Mouse (Mus musculus): ENCODE results near the gene Capn10. TPM values are rescaled to one million over a fixed set of nuclear protein-coding genes. Genes with fewer than 3 reads are reported as not detected.

The Capn10 gene
- 10 to 100 TPM; 40.1 to 40.7 TPM for total RNA-seq (2021)
- long read RNA-seq, experiment 1, transcript Capn10-201 (12 exons, 2,902 nt): major isoform, 34 of 70 reads
- long read RNA-seq, experiment 1, transcript Capn10-202 (4 exons, 1,268 nt): minor isoform, 23 of 70 reads
- long read RNA-seq, experiment 1, partial matches to known transcripts: 7 of 70 reads
- long read RNA-seq, experiment 1, other reads (novel, unspliced or antisense): 6 of 70 reads
- long read RNA-seq, experiment 2, transcript Capn10-202 (4 exons, 1,268 nt): minor isoform, 17 of 43 reads
- long read RNA-seq, experiment 2, transcript Capn10-201 (12 exons, 2,902 nt): major isoform, 19 of 43 reads
- long read RNA-seq, experiment 2, partial matches to known transcripts: 6 of 43 reads
- long read RNA-seq, experiment 2, other reads (novel, unspliced or antisense): 1 of 43 reads

DNA sequence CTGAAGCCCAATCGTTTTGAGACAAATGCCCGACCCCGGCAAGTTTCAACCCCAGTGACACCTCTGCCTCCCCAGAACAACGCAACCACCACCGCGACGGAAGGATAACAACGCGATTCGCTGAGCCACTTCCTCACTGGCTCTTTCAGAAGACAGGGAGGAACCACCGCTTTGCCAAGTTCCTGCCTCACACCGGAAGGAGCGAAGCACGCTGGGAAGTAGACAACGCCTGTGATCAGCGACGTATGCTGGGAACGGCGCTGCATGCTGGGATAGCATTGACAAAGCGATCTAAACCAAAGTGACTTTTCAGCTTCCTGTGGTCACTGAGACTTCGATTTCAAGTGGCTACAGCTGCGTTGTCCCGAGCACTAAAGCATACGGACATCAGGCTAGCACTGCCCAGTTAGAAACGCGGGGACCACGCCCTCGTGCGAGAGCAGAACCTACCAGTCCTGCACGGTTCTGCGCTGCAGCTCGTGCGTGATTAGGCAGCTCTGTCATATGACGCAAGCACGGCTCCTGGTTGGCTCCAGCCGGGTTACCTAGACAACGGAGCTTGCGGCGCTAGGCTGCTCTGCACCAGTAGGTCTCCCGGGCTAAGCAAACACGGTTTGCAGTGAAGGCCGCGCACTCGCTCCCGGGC lies at the start of gene Capn10:
Capn10 (plus strand) TSS at position 195 of the 646 bp plus-strand sequence.
- peak; percentile 96 for DNase-seq (ENCODE audit: low spot score in 2 of 2)

DNA sequence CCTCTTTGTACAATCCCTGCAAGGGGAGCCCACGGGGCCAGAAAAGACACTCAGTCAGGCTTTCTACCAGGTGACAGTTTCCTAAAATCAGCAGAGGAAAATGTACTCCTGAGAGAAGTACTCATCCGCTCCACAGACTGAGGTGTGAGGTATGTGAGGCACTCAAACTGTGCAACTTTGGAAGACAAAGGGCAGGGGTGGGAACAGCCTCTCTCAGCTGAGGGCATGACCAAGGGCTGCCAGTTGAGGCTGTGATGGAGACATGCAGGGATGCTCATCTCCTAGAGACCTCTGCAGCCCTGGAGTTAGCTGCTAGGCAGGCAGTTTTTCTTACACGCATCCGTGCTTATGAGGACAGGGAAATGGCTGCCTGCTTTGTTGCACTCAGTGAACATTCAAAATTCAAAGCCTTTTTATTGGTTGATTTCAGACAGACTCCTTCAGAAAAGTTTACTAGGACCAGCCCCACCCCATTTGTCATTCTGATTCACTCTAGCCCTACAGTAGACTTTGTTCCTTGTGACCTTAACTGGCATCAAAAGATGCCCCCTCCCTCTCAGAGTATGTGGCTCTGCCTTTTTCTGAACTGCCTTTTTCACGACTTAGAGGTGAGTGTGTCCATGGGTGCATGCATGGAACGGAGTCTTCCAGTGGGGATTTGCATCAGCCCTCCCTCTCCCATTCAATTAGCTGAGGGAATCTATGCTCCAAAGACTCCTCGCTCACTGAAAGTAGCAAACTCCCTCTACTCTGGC lies 45.1 kb upstream of the Capn10 start:
- DNase-seq (ENCODE audit: low spot score in 2 of 2): no peak

DNA sequence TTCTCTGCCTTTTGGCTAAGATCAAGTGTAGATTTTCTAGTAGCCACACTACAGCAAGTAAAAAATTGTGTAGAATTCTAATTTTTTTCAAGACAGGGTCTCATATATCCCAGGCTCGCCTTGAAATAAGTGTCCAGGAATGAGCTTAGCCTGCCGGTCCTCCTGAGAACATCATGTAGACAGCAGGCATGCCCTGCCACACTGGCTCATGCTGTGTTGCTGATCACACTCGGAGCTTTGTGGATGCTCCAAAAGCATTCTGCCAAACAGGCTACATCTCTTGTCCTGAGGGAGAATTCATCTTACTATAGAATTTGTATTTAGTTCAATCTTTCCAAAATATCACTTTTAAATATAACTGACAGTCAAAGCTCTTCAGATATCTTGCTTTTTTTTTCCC lies 41.4 kb upstream of the Capn10 start:
- DNase-seq (ENCODE audit: low spot score in 2 of 2): no peak

DNA sequence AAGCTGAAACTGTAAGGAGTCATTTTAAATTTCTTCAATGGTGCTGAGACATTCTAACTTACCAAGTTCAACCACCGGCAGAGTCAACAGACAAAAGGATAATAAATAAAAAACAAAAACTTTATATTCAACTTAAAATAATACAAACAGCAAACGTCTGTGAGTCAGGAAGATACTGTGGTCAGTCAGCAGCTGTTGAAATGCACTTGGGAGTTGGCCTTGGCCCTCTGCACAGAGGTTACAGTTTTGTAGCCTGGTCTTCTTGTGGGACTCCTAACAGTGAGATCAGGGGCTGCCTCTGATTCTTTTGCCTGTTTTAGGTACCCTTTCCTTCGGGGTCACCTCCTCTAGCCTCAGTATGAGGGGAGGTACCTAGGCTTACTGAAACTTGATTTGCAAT lies 40.3 kb upstream of the Capn10 start:
- DNase-seq (ENCODE audit: low spot score in 2 of 2): no peak

GRCm38 (mm10) chr1:92895089-92895488 lies 39.1 kb upstream of the Capn10 start:
- peak; percentile 85 to 86 for DNase-seq (ENCODE audit: low spot score in 2 of 2)

DNA sequence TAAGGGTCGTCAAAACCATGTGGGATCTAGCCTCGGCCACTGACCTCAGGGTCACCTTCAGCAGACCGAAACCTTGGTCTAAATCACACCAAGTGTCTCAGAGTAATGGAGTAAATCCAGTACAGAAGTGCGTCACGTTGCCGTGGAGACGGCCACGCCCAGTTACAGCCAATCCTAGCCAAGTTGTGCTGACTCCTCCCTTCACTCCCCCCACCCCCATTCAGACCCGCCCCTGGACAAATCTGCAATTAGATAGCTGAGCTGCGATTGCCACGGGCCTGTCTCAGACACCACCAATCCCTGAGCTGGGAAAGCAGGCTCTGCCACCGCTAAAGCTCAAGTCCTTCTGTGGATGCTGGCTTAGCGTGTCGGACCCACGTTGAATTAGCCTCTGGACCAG lies 31.4 kb upstream of the Capn10 start, which contains the start of gene Ankmy1:
Ankmy1 (minus strand) TSS at position 121 of the 400 bp plus-strand sequence.
- DNase-seq (ENCODE audit: low spot score in 2 of 2): peak; percentile 58 to 65

DNA sequence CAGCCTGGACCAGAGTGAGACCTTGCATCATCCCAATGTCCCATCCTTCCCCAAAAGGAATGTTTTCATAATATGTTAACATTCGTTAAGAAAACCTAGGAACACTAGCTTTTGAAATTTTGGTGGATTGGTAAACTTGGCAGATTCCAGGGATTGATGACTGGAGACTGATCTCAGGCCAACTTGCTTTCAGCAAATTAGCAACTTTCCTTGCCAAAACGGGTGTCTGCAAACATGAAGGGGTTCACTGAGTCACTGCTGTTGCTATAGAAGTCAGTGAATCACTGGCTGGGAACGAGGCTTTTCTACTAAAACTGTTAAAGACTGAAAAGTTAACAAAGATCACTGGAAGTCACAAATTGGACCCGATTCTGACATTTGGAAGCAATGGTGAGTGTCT lies 30.5 kb upstream of the Capn10 start:
- no peak for DNase-seq (ENCODE audit: low spot score in 2 of 2)

- DNase-seq (ENCODE audit: low spot score in 2 of 2): no peak
These were observed 28.4 kb upstream of the Capn10 start for GRCm38 (mm10) chr1:92905703-92906310.

DNA sequence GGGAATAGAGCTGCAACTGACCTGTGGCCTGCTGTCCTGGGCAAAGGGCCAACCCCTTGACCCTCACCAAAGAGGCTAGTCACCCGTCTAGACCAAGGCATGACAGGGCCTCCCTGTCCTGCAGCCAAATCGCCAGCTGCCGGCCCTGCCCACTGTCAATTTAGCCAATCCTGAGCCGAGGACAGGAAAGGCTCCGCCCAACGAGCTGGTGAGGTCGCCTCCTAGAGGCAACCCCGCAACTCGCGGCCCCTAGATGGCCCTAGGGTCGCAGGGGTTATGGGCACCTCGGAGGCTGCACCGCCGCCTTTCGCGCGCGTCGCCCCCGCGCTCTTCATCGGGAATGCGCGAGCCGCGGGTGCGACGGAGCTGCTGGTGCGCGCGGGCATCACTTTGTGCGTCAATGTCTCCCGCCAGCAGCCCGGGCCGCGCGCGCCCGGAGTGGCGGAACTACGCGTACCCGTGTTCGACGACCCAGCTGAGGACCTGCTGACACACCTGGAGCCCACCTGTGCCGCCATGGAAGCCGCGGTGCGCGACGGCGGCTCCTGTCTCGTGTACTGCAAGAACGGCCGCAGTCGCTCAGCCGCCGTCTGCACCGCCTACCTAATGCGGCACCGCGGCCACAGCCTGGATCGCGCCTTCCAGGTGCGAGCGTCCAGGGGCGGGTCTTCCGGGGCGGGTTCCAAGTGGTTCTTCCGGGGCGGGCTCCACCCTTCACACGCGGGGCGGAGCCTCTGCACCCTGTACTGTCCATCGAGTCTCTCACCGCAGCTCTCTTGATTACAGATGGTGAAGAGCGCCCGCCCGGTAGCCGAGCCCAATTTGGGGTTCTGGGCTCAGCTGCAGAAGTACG lies 27.2 kb upstream of the Capn10 start, which contains the start of gene Dusp28:
Dusp28 (plus strand) TSS at position 203 of the 853 bp plus-strand sequence.
- DNase-seq (ENCODE audit: low spot score in 2 of 2): peak; percentile 78 to 85

GRCm38 (mm10) chr1:92907632-92908360 lies 26.4 kb upstream of the Capn10 start:
- DNase-seq (ENCODE audit: low spot score in 2 of 2): no peak

- DNase-seq (ENCODE audit: low spot score in 2 of 2): no peak
These were observed 25.5 kb upstream of the Capn10 start for GRCm38 (mm10) chr1:92908664-92909063.

- DNase-seq (ENCODE audit: low spot score in 2 of 2): no peak
These were observed 25.1 kb upstream of the Capn10 start for GRCm38 (mm10) chr1:92909068-92909467.

GRCm38 (mm10) chr1:92910239-92910885 lies 23.8 kb upstream of the Capn10 start, which contains the start of gene Rnpepl1:
TSS of gene Rnpepl1 (plus strand) at chr1:92910783.
- DNase-seq (ENCODE audit: low spot score in 2 of 2): peak; percentile 70 to 82

GRCm38 (mm10) chr1:92910925-92911720 lies 23.1 kb upstream of the Capn10 start:
- DNase-seq (ENCODE audit: low spot score in 2 of 2): peak; percentile 67 to 84

- no peak for DNase-seq (ENCODE audit: low spot score in 2 of 2)
These were observed 22.4 kb upstream of the Capn10 start for GRCm38 (mm10) chr1:92911721-92912138.

- DNase-seq (ENCODE audit: low spot score in 2 of 2): no peak
These were observed 21.9 kb upstream of the Capn10 start for GRCm38 (mm10) chr1:92912286-92912685.

GRCm38 (mm10) chr1:92914239-92914638 lies 19.9 kb upstream of the Capn10 start:
- no peak for DNase-seq (ENCODE audit: low spot score in 2 of 2)

DNA sequence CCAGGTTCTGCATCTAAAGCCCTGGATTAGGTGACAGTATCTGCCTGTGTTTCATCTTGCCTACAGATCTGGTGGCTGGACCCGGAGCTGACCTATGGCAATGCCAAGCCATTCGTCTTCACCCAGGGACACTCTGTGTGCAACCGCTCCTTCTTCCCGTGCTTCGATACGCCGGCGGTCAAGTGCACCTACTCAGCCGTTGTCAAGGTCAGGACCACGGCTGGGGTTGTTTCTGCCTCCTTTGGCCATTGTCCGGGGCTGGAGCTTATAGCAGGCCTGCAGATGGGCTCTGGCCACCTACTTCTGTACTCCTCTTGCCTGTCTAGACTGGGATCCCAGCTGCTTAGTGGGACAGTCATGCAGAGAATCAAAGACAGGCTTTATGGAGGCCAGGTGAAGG lies 19.2 kb upstream of the Capn10 start:
- DNase-seq (ENCODE audit: low spot score in 2 of 2): no peak

Data from left cerebral cortex, adult 18-20 months (tissue).